Mouse (Mus musculus) urinary bladder, postnatal 10 days (tissue): Measurements from ENCODE around the gene Fam136a.
"Not testable (repeated sequence)": the region's sequence is repeated elsewhere in the genome, so short reads cannot be mapped to it uniquely, and the experiment has no call there.

Source experiments
- DNase-seq: peaks from one replicate; pipeline ENCODE4 v3.0.0; 2022; ENCODE audit warnings: low spot score

Gene Fam136a

GRCm38 (mm10) chr6:86366853-86367249 lies 1.4 kb downstream of the Fam136a start:
- DNase-seq: no peak

- no peak for DNase-seq
Observed at GRCm38 (mm10) chr6:86368479-86368878, 3.0 kb downstream of the Fam136a start.

- no peak for DNase-seq
Observed at GRCm38 (mm10) chr6:86370093-86370713, 4.8 kb downstream of the Fam136a start.

GRCm38 (mm10) chr6:86370764-86371339 lies 5.4 kb downstream of the Fam136a start, which contains the start of gene Snrpg:
Gene Snrpg (plus strand): TSS chr6:86371304.
- DNase-seq: no peak

- DNase-seq: peak; percentile 87
Observed at GRCm38 (mm10) chr6:86371340-86371911, 6.0 kb downstream of the Fam136a start.

- no peak for DNase-seq
Observed at GRCm38 (mm10) chr6:86371950-86372516, 6.6 kb downstream of the Fam136a start.

- no peak for DNase-seq
Observed at GRCm38 (mm10) chr6:86373556-86373955, 8.1 kb downstream of the Fam136a start.

- no peak for DNase-seq
Observed at GRCm38 (mm10) chr6:86378341-86378740, 12.9 kb downstream of the Fam136a start.

- not testable (repeated sequence) for DNase-seq
Observed at GRCm38 (mm10) chr6:86380112-86380511, 14.7 kb downstream of the Fam136a start.

GRCm38 (mm10) chr6:86382551-86382950 lies 17.1 kb downstream of the Fam136a start:
- DNase-seq: no peak

GRCm38 (mm10) chr6:86383370-86383769 lies 17.9 kb downstream of the Fam136a start:
- DNase-seq: no peak

- no peak for DNase-seq
Observed at GRCm38 (mm10) chr6:86384692-86385091, 19.2 kb downstream of the Fam136a start.

- no peak for DNase-seq
Observed at GRCm38 (mm10) chr6:86385362-86386104, 20.1 kb downstream of the Fam136a start.

GRCm38 (mm10) chr6:86387313-86387712 lies 21.9 kb downstream of the Fam136a start:
- no peak for DNase-seq

- DNase-seq: no peak
Observed at GRCm38 (mm10) chr6:86388461-86388860, 23.0 kb downstream of the Fam136a start.

GRCm38 (mm10) chr6:86391326-86391725 lies 25.9 kb downstream of the Fam136a start:
- no peak for DNase-seq

GRCm38 (mm10) chr6:86393187-86393586 lies 27.7 kb downstream of the Fam136a start:
- DNase-seq: no peak

- no peak for DNase-seq
Observed at GRCm38 (mm10) chr6:86394078-86394720, 28.8 kb downstream of the Fam136a start.

- DNase-seq: no peak
Observed at GRCm38 (mm10) chr6:86395021-86395420, 29.6 kb downstream of the Fam136a start.

- DNase-seq: no peak
Observed at GRCm38 (mm10) chr6:86395969-86396368, 30.5 kb downstream of the Fam136a start.

- peak; percentile 58 for DNase-seq
Observed at GRCm38 (mm10) chr6:86396581-86397256, 31.3 kb downstream of the Fam136a start, which contains the start of gene Pcyox1. Gene Pcyox1 (minus strand): TSS chr6:86397154.
